Mouse (Mus musculus) bone marrow, adult 2 months (tissue): ENCODE results near the gene 1700013G24Rik. TPM values are rescaled to one million over a fixed set of nuclear protein-coding genes. Genes with fewer than 3 reads are reported as not detected.

Experiments
- H3K27ac ChIP-seq: fragments of 200-500 bp; 2 replicates; pipeline ENCODE4 v1.5.1; 2012; ENCODE audit warnings: low read depth, mild to moderate bottlenecking, control low read depth, inconsistent platforms, low read length; ENCODE audit not compliant: control insufficient read depth, poor library complexity, insufficient read depth
- H3K4me1 ChIP-seq: fragments of 200-500 bp; 2 replicates; pipeline ENCODE4 v1.6.1; 2011; ENCODE audit warnings: low read length; ENCODE audit not compliant: control insufficient read depth, insufficient read depth
- H3K4me3 ChIP-seq: fragments of 200-500 bp; replicated peaks from 2 replicates; pipeline ENCODE3; 2011; ENCODE audit warnings: mild to moderate bottlenecking, low read depth, low read length, control low read depth; ENCODE audit not compliant: control insufficient read depth
- CTCF ChIP-seq: fragments of 200-500 bp; IDR thresholded peaks from 2 replicates; pipeline ENCODE4 v1.5.1; 2011; ENCODE audit warnings: low read length, control low read depth; ENCODE audit not compliant: control insufficient read depth, insufficient read depth
- POLR2A ChIP-seq: fragments of 200-500 bp; IDR thresholded peaks from 2 replicates; pipeline ENCODE4 v1.6.1; 2011; ENCODE audit warnings: low read depth, mild to moderate bottlenecking, control low read depth, low read length, borderline replicate concordance; ENCODE audit not compliant: control insufficient read depth
- WGBS: fragments of 180-500 bp; shearing (Covaris S2); methylation state at CpG from one replicate; pipeline ENCODE4 v1.1.7; 2018; 5-methylcytosine and 5-hydroxymethylcytosine counted together
- polyA plus RNA-seq: library from polyadenylated mRNA; stranded (reverse); fragments of >200 nt; gene quantifications from 2 replicates; pipeline ENCODE4 v1.2.4, GENCODE M21; 2011; ENCODE audit warnings: low replicate concordance; ENCODE audit not compliant: missing spikeins, insufficient read depth, insufficient read length

The 1700013G24Rik gene
- polyA plus RNA-seq, 1 experiment: not detected

GRCm38 (mm10) chr4:137476065-137476760 is 23.1 kb downstream of the 1700013G24Rik start:
- TF ChIP-seq CTCF: no peak
- TF ChIP-seq POLR2A: no peak
- no peaks in the 10 kb centered on the region for H3K4me1 ChIP-seq
- no peak overlapping the region for H3K4me3 ChIP-seq
- no peak overlapping the region for H3K27ac ChIP-seq
- 59% methylated on average over 10 of the region's 10 CpGs for WGBS

GRCm38 (mm10) chr4:137476761-137477237 is 23.7 kb downstream of the 1700013G24Rik start:
- no peaks in the 10 kb centered on the region for H3K4me1 ChIP-seq
- H3K4me3 ChIP-seq: no peak overlapping the region
- no peak overlapping the region for H3K27ac ChIP-seq
- TF ChIP-seq POLR2A (no peak), CTCF (no peak)
- 50% methylated on average over 17 of the region's 17 CpGs for WGBS

- no peak overlapping the region for H3K4me3 ChIP-seq
- TF ChIP-seq POLR2A (no peak), CTCF (no peak)
- no peak overlapping the region for H3K27ac ChIP-seq
- 64% methylated on average over 6 of the region's 6 CpGs for WGBS
- H3K4me1 ChIP-seq: no peaks in the 10 kb centered on the region
Observed at GRCm38 (mm10) chr4:137477611-137478010, 24.5 kb downstream of the 1700013G24Rik start.

DNA sequence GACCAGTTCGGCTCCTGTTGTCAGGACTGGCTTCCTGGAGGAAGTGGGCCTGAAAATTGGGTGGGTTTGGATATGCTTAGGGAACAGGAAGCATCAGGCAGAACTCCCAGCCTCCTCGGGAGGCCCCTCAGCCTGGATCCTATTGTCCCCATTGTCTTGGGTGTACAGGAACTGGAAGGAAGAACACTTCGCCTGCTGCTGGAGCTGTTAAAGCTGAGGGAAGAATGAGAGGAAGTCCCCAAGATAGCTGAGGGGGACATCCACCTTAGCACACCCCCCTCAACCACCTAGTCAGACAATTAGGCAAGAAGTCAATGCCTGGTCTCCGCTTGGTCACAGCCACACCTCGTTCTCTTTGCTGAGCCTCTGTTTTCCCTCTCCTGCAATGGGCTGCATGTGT is 25.2 kb downstream of the 1700013G24Rik start:
- H3K4me1 ChIP-seq: no peaks in the 10 kb centered on the region
- 59% methylated on average over 5 of the region's 5 CpGs for WGBS
- H3K27ac ChIP-seq: no peak overlapping the region
- TF ChIP-seq POLR2A (no peak), CTCF (no peak)
- H3K4me3 ChIP-seq: no peak overlapping the region

GRCm38 (mm10) chr4:137479757-137480156 is 26.7 kb downstream of the 1700013G24Rik start:
- TF ChIP-seq CTCF: no peak
- no peak for TF ChIP-seq POLR2A
- 74% methylated on average over 6 of the region's 6 CpGs for WGBS
- no peaks in the 10 kb centered on the region for H3K4me1 ChIP-seq
- no peak overlapping the region for H3K4me3 ChIP-seq
- no peak overlapping the region for H3K27ac ChIP-seq

DNA sequence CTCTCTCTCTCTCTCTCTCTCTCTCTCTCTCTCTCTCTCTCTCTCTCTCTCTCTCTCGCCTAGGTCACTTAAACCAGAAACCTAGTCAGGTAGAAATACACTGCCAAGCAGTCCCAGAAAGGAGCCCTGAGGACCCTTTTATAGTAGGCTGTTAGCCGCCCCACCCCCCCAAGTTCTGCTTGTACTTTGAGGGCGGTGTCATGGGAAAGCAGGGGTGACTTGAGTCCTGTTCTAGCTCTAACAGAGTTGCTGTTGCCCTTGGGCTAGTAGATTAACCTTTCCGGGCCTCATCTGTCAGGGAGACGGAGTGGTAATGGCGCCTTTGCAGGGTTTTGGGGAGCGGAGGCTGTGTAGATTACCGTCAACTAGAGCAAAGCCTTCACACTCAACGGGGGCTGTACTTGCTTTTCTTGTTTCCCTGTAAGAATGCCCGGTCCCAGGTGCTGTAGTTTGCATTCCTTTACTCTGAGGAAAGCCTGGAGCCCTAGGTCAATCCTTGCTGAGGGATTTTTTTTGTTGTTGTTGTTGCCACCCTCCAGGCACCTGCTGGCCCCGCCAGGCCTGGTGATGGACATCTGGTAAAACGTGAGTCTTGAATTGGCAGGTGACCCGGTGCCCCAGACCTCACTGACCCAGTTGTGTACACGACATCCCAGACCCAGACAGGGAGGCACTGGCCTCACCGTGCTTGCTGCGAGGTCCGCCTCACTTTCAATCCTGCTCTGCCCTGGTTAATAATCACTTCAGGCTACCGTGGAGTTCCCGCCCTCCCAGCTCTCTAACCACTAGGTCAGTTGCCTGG is 27.3 kb downstream of the 1700013G24Rik start:
- 80% methylated on average over 19 of the region's 19 CpGs for WGBS
- no peaks in the 10 kb centered on the region for H3K4me1 ChIP-seq

DNA sequence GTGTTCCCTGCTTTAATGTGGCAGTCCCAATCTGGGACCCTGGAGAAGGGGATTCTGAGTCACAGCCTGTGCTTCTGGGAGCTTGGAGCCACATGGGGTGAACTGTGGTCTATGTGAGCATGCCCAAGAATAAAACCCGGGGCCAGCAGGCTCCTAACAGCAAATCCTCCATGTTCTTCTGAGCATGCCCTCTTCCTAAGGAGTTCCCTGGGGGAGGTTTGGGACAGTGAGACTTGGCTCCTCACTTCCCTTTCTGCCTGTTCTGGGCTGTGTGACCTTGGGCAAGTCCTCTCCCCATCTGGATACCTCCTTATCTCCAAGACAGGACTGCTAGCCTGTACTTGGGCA is 27.9 kb downstream of the 1700013G24Rik start:
- WGBS: 78% methylated on average over 1 of the region's 1 CpGs
- no peak for TF ChIP-seq CTCF
- no peak for TF ChIP-seq POLR2A
- H3K4me3 ChIP-seq: no peak overlapping the region
- H3K27ac ChIP-seq: no peak overlapping the region
- H3K4me1 ChIP-seq: no peaks in the 10 kb centered on the region

More for the DNA sequence above, 27.3 kb downstream of the 1700013G24Rik start:
- Histone ChIP-seq H3K4me3 (no peak overlapping the region), H3K27ac (no peak overlapping the region)
- TF ChIP-seq CTCF: no peak
- TF ChIP-seq POLR2A: no peak

DNA sequence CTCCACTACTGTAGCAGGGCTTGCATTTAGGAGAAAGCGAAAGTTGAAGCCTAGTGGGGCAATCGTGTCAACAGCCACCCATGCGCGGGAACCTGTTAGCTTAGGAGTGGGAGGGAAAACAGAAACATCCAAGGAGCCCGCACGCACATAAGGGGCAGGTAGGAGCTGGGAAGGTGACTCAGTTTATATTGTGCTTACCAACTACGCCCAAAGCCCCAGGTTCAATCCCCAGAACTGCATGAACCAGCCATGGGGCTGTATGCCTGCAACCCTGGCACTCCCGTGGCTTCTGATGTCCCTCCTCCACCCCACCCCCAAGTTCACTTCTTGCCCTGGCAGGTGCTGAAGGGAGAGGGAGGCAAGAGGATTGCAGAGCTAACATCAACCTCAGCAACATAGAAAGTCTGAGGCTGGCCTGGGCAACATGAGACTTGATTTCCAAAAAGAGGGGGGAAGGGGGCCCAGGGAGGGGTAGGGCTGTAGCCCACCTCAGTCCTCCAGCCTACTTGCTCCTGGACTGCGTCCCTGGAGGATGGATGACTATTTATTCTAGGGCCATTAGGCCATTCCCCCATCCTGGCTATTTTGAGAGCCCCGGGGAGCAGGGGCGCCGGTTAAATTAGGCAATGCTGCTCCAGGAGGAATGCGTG is 28.4 kb downstream of the 1700013G24Rik start:
- TF ChIP-seq CTCF: no peak
- TF ChIP-seq POLR2A: no peak
- no peaks in the 10 kb centered on the region for H3K4me1 ChIP-seq

More for the DNA sequence above, 28.4 kb downstream of the 1700013G24Rik start:
- 81% methylated on average over 13 of the region's 13 CpGs for WGBS
- no peak overlapping the region for H3K4me3 ChIP-seq
- no peak overlapping the region for H3K27ac ChIP-seq
